Mouse (Mus musculus) gastrocnemius, adult 2 months (tissue): ENCODE measurements around the gene Pcdh7. TPM values are rescaled to one million over a fixed set of nuclear protein-coding genes. Genes with fewer than 3 reads are reported as not detected.

Source experiments
- DNase-seq: peaks from one replicate; pipeline ENCODE4 v3.0.0; 2022
- H3K27ac ChIP-seq: fragments of 200-600 bp; 2 replicates; pipeline ENCODE4 v1.8.1; 2022; ENCODE audit warnings: mild to moderate bottlenecking
- H3K4me3 ChIP-seq: fragments of 200-600 bp; 2 replicates; pipeline ENCODE4 v1.8.1; 2022; ENCODE audit warnings: mild to moderate bottlenecking, moderate library complexity
- CTCF ChIP-seq: fragments of 200-600 bp; IDR thresholded peaks from 2 replicates; pipeline ENCODE4 v1.8.1; 2022; ENCODE audit warnings: antibody characterized with exemption, mild to moderate bottlenecking, moderate library complexity
- intact Hi-C: fragments of 180-260 bp; cut with DNase I; formaldehyde crosslinking; loops from one replicate; pipeline ENCODE4 v1.15.1; 2025
- total RNA-seq, 2 experiments: library from RNA; stranded (reverse); gene quantifications; 2 replicates each; pipeline ENCODE4 v1.2.3; 2021

Gene Pcdh7
- total RNA-seq, 2 experiments from 2014 or later, result 2.3 to 2.9 TPM

- Histone ChIP-seq H3K27ac (peak overlapping the region; percentile 31; the same call in 1 of the 2 replicates), H3K4me3 (no peak overlapping the region)
- peak; percentile 24 for DNase-seq
- intact Hi-C loops, result no loop called here
- no peak for TF ChIP-seq CTCF
Observed at GRCm38 (mm10) chr5:57757436-57757898, 39.7 kb downstream of the Pcdh7 start.

- DNase-seq, result no peak
Observed at GRCm38 (mm10) chr5:57758968-57759367, 41.2 kb downstream of the Pcdh7 start.

GRCm38 (mm10) chr5:57760069-57761063 lies 42.6 kb downstream of the Pcdh7 start:
- TF ChIP-seq CTCF, result no peak
- no peak for DNase-seq
- intact Hi-C loops, result no loop called here
- Histone ChIP-seq H3K27ac (no peak overlapping the region), H3K4me3 (no peak overlapping the region)

More at GRCm38 (mm10) chr5:57758968-57759367, 41.2 kb downstream of the Pcdh7 start:
- H3K4me3 ChIP-seq, result no peak overlapping the region
- no peak for TF ChIP-seq CTCF
- intact Hi-C loops, result no loop called here
- H3K27ac ChIP-seq, result no peak overlapping the region

- no peak for TF ChIP-seq CTCF
- Histone ChIP-seq H3K4me3 (no peak overlapping the region), H3K27ac (no peak overlapping the region)
- DNase-seq, result no peak
- intact Hi-C loops, result no loop called here
Observed at GRCm38 (mm10) chr5:57765356-57765755, 47.6 kb downstream of the Pcdh7 start.

- Histone ChIP-seq H3K4me3 (no peak overlapping the region), H3K27ac (no peak overlapping the region)
- no peak for DNase-seq
- no peak for TF ChIP-seq CTCF
- intact Hi-C loops, result no loop called here
Observed at GRCm38 (mm10) chr5:57767346-57767745, 49.6 kb downstream of the Pcdh7 start.

- intact Hi-C loops, result no loop called here
- no peak for DNase-seq
- H3K27ac ChIP-seq, result no peak overlapping the region
- 0 out of 2 replicates have a peak overlapping the region, but pooled peaks have one; percentile 2 for H3K4me3 ChIP-seq
- TF ChIP-seq CTCF, result no peak
Observed at GRCm38 (mm10) chr5:57768469-57769022, 50.8 kb downstream of the Pcdh7 start.

- DNase-seq, result no peak
- intact Hi-C loops, result no loop called here
- TF ChIP-seq CTCF, result no peak
Observed at GRCm38 (mm10) chr5:57769644-57770043, 51.9 kb downstream of the Pcdh7 start.

GRCm38 (mm10) chr5:57770364-57770763 lies 52.6 kb downstream of the Pcdh7 start:
- TF ChIP-seq CTCF, result no peak
- intact Hi-C loops, result no loop called here
- DNase-seq, result no peak
- Histone ChIP-seq H3K4me3 (no peak overlapping the region), H3K27ac (no peak overlapping the region)

More at GRCm38 (mm10) chr5:57769644-57770043, 51.9 kb downstream of the Pcdh7 start:
- no peak overlapping the region for H3K27ac ChIP-seq
- no peak overlapping the region for H3K4me3 ChIP-seq

- H3K4me3 ChIP-seq, result no peak overlapping the region
- intact Hi-C loops, result no loop called here
- TF ChIP-seq CTCF, result no peak
- no peak for DNase-seq
- H3K27ac ChIP-seq, result no peak overlapping the region
Observed at GRCm38 (mm10) chr5:57771122-57771521, 53.4 kb downstream of the Pcdh7 start.

- intact Hi-C loops, result no loop called here
- H3K27ac ChIP-seq, result no peak overlapping the region
- no peak for TF ChIP-seq CTCF
- DNase-seq, result no peak
- H3K4me3 ChIP-seq, result no peak overlapping the region
Observed at GRCm38 (mm10) chr5:57772711-57773110, 54.9 kb downstream of the Pcdh7 start.

- intact Hi-C loops, result no loop called here
- no peak for TF ChIP-seq CTCF
- Histone ChIP-seq H3K4me3 (no peak overlapping the region), H3K27ac (no peak overlapping the region)
- DNase-seq, result no peak
Observed at GRCm38 (mm10) chr5:57774496-57774895, 56.7 kb downstream of the Pcdh7 start.

GRCm38 (mm10) chr5:57778093-57778492 lies 60.3 kb downstream of the Pcdh7 start:
- DNase-seq, result no peak
- no peak for TF ChIP-seq CTCF
- Histone ChIP-seq H3K27ac (no peak overlapping the region), H3K4me3 (no peak overlapping the region)
- intact Hi-C loops, result no loop called here

GRCm38 (mm10) chr5:57779951-57780350 lies 62.2 kb downstream of the Pcdh7 start:
- TF ChIP-seq CTCF, result no peak
- DNase-seq, result no peak
- no peak overlapping the region for H3K4me3 ChIP-seq
- no peak overlapping the region for H3K27ac ChIP-seq
- intact Hi-C loops, result no loop called here
